Mouse (Mus musculus) midbrain, embryonic 13.5 days (tissue): ENCODE results near the gene Zfp518a. TPM values are rescaled to one million over a fixed set of nuclear protein-coding genes. Genes with fewer than 3 reads are reported as not detected.

Source experiments
- ATAC-seq: fragments of 200-750 bp; cut with Nextera tagmentation; 2 replicates; pipeline ENCODE4 v1.8.0; 2017; ENCODE audit warnings: mild to moderate bottlenecking, moderate TSS enrichment, moderate library complexity
- H3K27ac ChIP-seq: fragments of 300-500 bp; sonication (generic); 2 replicates; pipeline ENCODE4 v1.5.1; 2015; ENCODE audit warnings: inconsistent platforms, mild to moderate bottlenecking, moderate library complexity
- H3K27me3 ChIP-seq: fragments of 300-500 bp; sonication (generic); 2 replicates; pipeline ENCODE4 v1.6.1; 2015; ENCODE audit warnings: mild to moderate bottlenecking, inconsistent platforms
- H3K36me3 ChIP-seq: fragments of 300-500 bp; sonication (generic); 2 replicates; pipeline ENCODE4 v1.6.1; 2015; ENCODE audit warnings: mild to moderate bottlenecking, inconsistent platforms
- H3K4me1 ChIP-seq: fragments of 300-500 bp; sonication (generic); replicated peaks from 2 replicates; pipeline ENCODE4 v1.6.1; 2015; ENCODE audit warnings: inconsistent platforms
- H3K4me2 ChIP-seq: fragments of 300-500 bp; sonication (generic); replicated peaks from 2 replicates; pipeline ENCODE4 v1.6.1; 2015; ENCODE audit warnings: moderate library complexity, mild to moderate bottlenecking, inconsistent platforms
- H3K4me3 ChIP-seq: fragments of 300-500 bp; sonication (generic); replicated peaks from 2 replicates; pipeline ENCODE4 v1.5.1; 2015; ENCODE audit warnings: mild to moderate bottlenecking, inconsistent platforms
- H3K9ac ChIP-seq: fragments of 300-500 bp; sonication (generic); replicated peaks from 2 replicates; pipeline ENCODE4 v1.6.1; 2015; ENCODE audit warnings: mild to moderate bottlenecking, inconsistent platforms
- H3K9me3 ChIP-seq: fragments of 300-500 bp; sonication (generic); 2 replicates; pipeline ENCODE4 v1.6.1; 2016; ENCODE audit warnings: mild to moderate bottlenecking, inconsistent platforms
- WGBS: fragments of 180-500 bp; shearing (Covaris S2); methylation state at CpG from one replicate; pipeline ENCODE4 v1.1.7; 2015; 5-methylcytosine and 5-hydroxymethylcytosine counted together
- polyA plus RNA-seq: library from polyadenylated mRNA; unstranded; fragments of >200 nt; fragmentation: Nextera tagmentation; extraction: Ambion mirVana; gene quantifications from 2 replicates; pipeline ENCODE4 v1.2.1, GENCODE M21; 2015

Zfp518a gene
- 7.9 and 8.1 TPM in 2 replicates for polyA plus RNA-seq

DNA sequence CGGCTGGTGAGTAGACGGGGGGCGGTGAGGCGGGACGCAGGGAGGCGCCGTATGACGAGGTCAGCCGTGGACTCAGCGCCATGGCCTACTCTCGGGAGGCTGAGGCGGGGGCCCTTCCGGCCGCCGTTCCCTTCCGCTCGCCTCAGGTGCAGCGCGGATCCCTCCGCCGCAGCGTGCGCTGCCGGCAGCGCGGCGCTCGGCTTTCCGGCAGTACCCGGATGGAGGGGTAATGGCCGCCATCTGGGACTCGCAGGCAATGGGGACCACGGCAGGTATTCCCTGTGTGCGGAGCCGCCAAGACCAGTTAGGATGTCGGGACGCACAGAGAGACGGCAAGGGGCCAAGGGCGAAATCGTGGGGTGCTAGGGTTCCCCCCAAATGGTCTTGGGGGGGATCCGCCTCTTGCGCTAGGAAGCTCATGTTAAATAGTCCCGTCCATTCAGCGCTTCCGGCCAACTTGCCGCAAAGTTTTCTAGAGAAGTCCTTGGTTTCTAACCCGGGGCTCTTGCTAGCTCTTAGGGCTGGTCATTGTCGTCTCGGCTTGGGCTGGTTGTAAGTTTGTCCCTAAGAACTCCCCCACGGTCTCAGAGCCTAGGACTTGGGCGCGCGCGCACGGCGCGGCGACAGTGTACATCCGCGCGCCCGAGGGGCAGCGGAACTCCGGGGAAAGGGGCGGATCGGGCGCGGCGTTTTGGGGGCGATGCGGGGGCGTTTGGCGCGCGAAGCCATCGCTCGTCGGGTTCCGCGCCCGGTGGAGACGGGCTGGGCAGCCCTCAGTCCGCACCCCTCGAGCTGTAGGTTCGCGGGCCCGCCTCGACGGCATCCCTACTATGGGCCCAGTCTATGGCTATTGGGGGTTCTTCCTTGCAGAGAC is at the start of gene Zfp518a:
Gene Zfp518a (plus strand): TSS at position 187 of the 874 bp plus-strand sequence.
- ATAC-seq, result peak; percentile 92
- H3K27me3 ChIP-seq, result peaks cover 33% of the 10 kb centered on the region
- H3K27ac ChIP-seq, result peak within 1 kb of the TSS; percentile 85
- peak within 1 kb of the TSS; percentile 77 for H3K9ac ChIP-seq
- H3K4me2 ChIP-seq, result peak within 1 kb of the TSS; percentile 58
- H3K4me1 ChIP-seq, result peaks cover 12% of the 10 kb centered on the region
- 0 out of 2 replicates have a peak, but pooled peaks cover 2% of the 10 kb centered on the region for H3K36me3 ChIP-seq
- H3K9me3 ChIP-seq, result no peaks in the 10 kb centered on the region
- H3K4me3 ChIP-seq, result peak within 1 kb of the TSS; percentile 67
- under 1% methylated on average over 89 of the region's 89 CpGs for WGBS

DNA sequence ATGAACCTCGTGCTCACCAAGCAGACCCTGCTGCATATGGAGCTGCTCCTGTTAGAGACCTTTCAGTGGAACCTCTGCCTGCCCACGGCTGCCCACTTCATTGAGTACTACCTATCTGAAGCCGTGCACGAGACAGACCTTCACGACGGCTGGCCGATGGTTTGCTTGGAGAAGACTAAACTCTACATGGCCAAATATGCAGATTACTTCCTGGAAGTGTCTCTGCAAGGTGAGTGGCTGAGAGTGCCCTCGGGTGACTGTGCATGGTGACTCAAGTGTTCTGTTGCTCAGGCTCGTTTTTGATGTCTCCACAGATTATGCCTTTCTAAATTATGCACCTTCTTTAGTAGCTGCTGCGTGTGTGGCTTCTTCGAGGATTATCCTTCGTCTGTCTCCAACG is 49.8 kb upstream of the Zfp518a start:
- ATAC-seq, result no peak
- Histone ChIP-seq H3K4me1 (no peaks in the 10 kb centered on the region), H3K9me3 (no peaks in the 10 kb centered on the region), H3K36me3 (peaks cover 85% of the 10 kb centered on the region), H3K27ac (no peak overlapping the region), H3K9ac (no peak overlapping the region), H3K4me2 (no peak overlapping the region), H3K27me3 (no peaks in the 10 kb centered on the region), H3K4me3 (no peak overlapping the region)
- WGBS, result 89% methylated on average over 13 of the region's 13 CpGs

DNA sequence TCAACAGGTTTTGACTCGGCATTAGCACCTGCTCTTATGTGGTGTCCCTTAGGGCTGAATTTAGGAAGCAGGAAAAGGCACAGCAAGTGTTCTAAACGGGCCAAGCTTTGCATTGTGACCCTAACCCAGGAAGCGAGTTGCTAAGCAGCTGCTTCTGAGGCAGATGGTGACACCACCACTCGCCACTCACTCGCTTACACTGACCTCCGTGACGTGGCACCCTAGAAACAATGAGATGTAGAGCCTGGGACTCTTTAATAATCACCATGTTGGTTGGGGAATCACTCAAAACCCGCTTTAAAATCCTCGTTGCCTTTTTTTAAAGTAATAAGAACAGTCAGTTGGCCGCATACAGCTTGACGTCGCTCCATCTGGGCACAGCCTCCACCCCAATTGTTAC is 45.1 kb upstream of the Zfp518a start:
- H3K27me3 ChIP-seq, result no peaks in the 10 kb centered on the region
- H3K36me3 ChIP-seq, result peaks cover 62% of the 10 kb centered on the region
- no peak overlapping the region for H3K4me3 ChIP-seq
- 78% methylated on average over 12 of the region's 12 CpGs for WGBS
- no peak overlapping the region for H3K9ac ChIP-seq
- no peaks in the 10 kb centered on the region for H3K4me1 ChIP-seq
- no peak for ATAC-seq
- no peak overlapping the region for H3K4me2 ChIP-seq
- no peak overlapping the region for H3K27ac ChIP-seq
- no peaks in the 10 kb centered on the region for H3K9me3 ChIP-seq

DNA sequence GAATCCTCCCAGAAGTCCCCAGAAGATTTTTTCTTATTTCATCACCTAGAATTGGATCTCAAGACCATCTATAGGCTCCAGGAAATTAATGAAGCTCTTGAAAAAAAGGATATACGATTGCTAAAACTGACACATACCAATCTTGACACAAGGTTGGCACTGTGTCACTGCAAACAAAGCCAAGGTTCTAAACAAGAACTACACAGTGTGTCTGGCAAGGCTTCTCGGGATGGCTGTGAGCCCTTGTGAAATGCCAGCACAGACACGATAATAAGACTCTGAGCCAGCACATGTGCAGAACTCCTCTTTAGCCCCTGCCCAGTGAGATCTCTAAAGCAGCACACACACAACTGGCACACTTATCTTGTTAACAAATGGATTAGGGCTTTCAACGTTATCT is 35.0 kb upstream of the Zfp518a start:
- Histone ChIP-seq H3K4me1 (no peaks in the 10 kb centered on the region), H3K4me2 (no peak overlapping the region), H3K27me3 (peaks cover 7% of the 10 kb centered on the region; the same call in 1 of the 2 replicates), H3K27ac (no peak overlapping the region), H3K9me3 (no peaks in the 10 kb centered on the region), H3K36me3 (no peaks in the 10 kb centered on the region), H3K9ac (no peak overlapping the region), H3K4me3 (no peak overlapping the region)
- ATAC-seq, result no peak
- WGBS, result 74% methylated on average over 4 of the region's 4 CpGs

DNA sequence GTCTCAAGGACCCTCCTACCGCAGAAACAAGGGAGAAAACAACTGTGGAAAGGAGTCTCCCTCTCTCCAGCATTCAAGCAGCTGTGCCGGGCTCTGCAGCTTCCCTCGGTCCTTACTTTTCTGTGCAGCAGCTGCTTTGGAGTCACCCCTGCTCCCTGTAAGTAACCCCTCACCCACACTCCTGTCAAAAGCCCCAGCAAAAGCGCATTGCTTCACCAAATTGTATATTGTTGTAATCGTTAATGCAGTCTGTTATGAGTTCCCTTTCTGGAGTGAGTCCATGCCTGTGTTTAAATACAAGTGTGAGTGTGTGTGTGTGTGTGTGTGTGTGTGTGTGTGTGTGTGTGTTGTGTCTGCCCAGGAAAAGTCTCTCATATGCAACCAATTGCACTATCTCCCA is 26.2 kb upstream of the Zfp518a start:
- Histone ChIP-seq H3K27me3 (peaks cover 46% of the 10 kb centered on the region), H3K4me3 (no peak overlapping the region), H3K9me3 (no peaks in the 10 kb centered on the region), H3K36me3 (no peaks in the 10 kb centered on the region), H3K27ac (no peak overlapping the region), H3K4me1 (0 out of 2 replicates have a peak, but pooled peaks cover 4% of the 10 kb centered on the region), H3K9ac (no peak overlapping the region), H3K4me2 (no peak overlapping the region)
- 46% methylated on average over 5 of the region's 5 CpGs for WGBS
- no peak for ATAC-seq

DNA sequence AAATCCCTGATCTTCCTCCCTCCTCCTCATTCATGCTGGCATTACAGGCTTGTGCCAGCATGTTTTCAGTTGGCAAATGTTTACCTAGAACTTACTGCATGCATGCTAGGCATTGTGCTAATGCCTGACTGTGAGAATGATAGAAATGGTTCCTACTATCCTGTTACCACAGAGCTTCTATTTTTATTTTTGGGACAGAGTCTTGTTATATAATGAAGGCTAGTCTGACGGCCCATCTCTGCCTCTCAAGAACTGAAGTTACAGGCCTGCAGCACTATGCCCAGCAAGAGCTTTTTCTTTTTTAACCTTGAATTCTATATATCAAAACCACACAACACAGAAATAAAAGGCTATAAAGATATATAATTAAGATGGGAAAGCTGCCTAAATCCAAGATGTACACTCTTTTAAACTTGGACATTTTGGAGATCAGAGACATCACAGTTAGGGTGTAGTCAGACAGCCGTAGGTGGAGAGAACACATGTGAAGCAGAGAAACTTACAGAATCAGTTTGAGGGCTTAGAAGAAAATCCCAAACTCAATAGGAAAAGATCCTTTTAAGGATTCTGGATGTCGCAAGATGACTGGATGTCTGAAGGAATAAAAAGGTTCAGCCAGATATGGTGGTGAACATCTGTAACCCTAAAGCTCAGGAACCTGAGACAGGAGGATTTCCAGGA is 24.9 kb upstream of the Zfp518a start:
- no peaks in the 10 kb centered on the region for H3K9me3 ChIP-seq
- no peak overlapping the region for H3K9ac ChIP-seq
- no peak overlapping the region for H3K4me3 ChIP-seq
- 0 out of 2 replicates have a peak, but pooled peaks cover 4% of the 10 kb centered on the region for H3K4me1 ChIP-seq
- no peaks in the 10 kb centered on the region for H3K36me3 ChIP-seq
- H3K4me2 ChIP-seq, result no peak overlapping the region
- peaks cover 46% of the 10 kb centered on the region for H3K27me3 ChIP-seq
- 92% methylated on average over 3 of the region's 3 CpGs for WGBS
- H3K27ac ChIP-seq, result no peak overlapping the region
- no peak for ATAC-seq

DNA sequence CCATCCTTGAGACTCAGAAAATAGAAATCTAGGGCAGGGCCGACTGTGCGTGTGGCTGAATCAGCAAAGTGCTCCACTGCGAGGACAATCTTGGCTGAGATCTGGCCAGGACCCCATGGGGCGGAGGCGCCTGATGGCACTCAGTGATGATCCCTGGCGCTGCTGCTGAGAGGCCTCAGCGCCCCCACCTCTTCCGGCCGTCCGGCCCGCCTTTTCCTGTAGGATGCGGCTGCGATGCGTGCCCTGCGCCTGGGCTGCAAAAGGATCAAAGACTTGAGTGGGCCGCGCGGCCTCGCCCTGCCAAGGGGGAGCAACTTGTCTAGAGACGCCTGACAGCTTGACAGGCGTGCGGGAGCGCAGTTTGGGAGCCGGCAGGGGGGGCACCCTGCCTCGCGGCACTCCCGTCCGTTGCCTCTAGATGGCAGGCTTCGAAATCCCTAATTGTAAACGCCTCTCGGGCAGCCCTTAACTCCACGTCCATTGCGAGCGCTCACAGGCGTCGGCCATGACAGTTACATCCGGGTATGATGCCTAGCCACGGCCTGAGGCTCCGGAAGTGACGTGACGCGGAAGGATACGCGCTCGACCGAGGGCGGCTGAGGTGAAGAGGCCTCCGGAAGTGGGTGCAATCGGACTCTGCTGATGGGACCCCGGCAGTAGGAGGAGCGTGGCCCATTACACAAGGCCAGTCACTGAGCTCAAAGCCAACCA is 21.4 kb upstream of the Zfp518a start:
- Histone ChIP-seq H3K27ac (peak overlapping the region; percentile 94), H3K9ac (peak overlapping the region; percentile 59), H3K9me3 (no peaks in the 10 kb centered on the region), H3K4me1 (0 out of 2 replicates have a peak, but pooled peaks cover 4% of the 10 kb centered on the region), H3K4me3 (peak overlapping the region; percentile 50), H3K36me3 (no peaks in the 10 kb centered on the region), H3K4me2 (peak overlapping the region; percentile 62), H3K27me3 (peaks cover 65% of the 10 kb centered on the region)
- WGBS, result 1% methylated on average over 51 of the region's 51 CpGs
- peak; percentile 99 for ATAC-seq

GRCm38 (mm10) chr19:40881700-40882099 is 12.8 kb upstream of the Zfp518a start:
- no peaks in the 10 kb centered on the region for H3K4me1 ChIP-seq
- no peak for ATAC-seq
- H3K9ac ChIP-seq, result no peak overlapping the region
- H3K27me3 ChIP-seq, result peaks cover 77% of the 10 kb centered on the region
- H3K9me3 ChIP-seq, result no peaks in the 10 kb centered on the region
- H3K4me3 ChIP-seq, result no peak overlapping the region
- H3K27ac ChIP-seq, result no peak overlapping the region
- WGBS, result 85% methylated on average over 4 of the region's 4 CpGs
- H3K4me2 ChIP-seq, result no peak overlapping the region
- H3K36me3 ChIP-seq, result no peaks in the 10 kb centered on the region

DNA sequence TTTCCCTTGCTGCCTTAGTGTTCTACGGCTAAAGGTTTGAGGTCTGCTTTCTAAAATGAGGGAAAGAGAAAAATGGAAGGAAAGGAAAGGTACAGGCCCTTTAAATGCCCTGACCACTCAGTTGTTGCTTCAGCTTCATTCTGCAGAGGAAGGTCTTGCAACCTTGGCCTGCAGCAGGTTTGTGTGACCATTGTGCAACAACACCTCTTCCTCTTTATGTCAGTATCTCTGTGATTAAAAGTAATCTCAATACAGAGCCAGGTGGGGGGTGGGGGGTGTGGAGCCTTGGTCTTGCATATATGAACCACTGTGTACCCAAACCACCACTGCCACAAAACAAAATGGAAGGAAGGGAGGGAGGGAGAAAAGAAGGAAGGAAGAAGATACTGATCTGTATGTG is 5.6 kb upstream of the Zfp518a start:
- no peak overlapping the region for H3K9ac ChIP-seq
- H3K9me3 ChIP-seq, result no peaks in the 10 kb centered on the region
- ATAC-seq, result no peak
- peaks cover 75% of the 10 kb centered on the region for H3K27me3 ChIP-seq
- no peaks in the 10 kb centered on the region for H3K36me3 ChIP-seq
- H3K4me1 ChIP-seq, result no peaks in the 10 kb centered on the region
- 92% methylated on average over 1 of the region's 1 CpGs for WGBS
- no peak overlapping the region for H3K4me2 ChIP-seq
- no peak overlapping the region for H3K27ac ChIP-seq
- no peak overlapping the region for H3K4me3 ChIP-seq

- Histone ChIP-seq H3K9me3 (no peaks in the 10 kb centered on the region), H3K27ac (peak overlapping the region; percentile 85), H3K4me2 (peak overlapping the region; percentile 58), H3K27me3 (peaks cover 38% of the 10 kb centered on the region), H3K4me1 (peaks cover 12% of the 10 kb centered on the region), H3K4me3 (peak overlapping the region; percentile 67), H3K36me3 (no peaks in the 10 kb centered on the region), H3K9ac (peak overlapping the region; percentile 77)
- no peak; the same call in 1 of the 2 replicates for ATAC-seq
- 50% methylated on average over 21 of the region's 21 CpGs for WGBS
Measured at GRCm38 (mm10) chr19:40894071-40894506, 416 bp upstream of the Zfp518a start.

- Histone ChIP-seq H3K4me3 (peak overlapping the region; percentile 67), H3K27ac (peak overlapping the region; percentile 85), H3K9ac (peak overlapping the region; percentile 77), H3K36me3 (0 out of 2 replicates have a peak, but pooled peaks cover 2% of the 10 kb centered on the region), H3K4me1 (peaks cover 12% of the 10 kb centered on the region), H3K4me2 (peak overlapping the region; percentile 58), H3K9me3 (no peaks in the 10 kb centered on the region), H3K27me3 (peaks cover 29% of the 10 kb centered on the region)
- no peak for ATAC-seq
- WGBS, result 1% methylated on average over 6 of the region's 6 CpGs
Measured at GRCm38 (mm10) chr19:40895393-40895703, 843 bp downstream of the Zfp518a start.
